Mouse (Mus musculus) limb, embryonic 12.5 days (tissue): ENCODE measurements around the gene Cul7. TPM values are rescaled to one million over a fixed set of nuclear protein-coding genes. Genes with fewer than 3 reads are reported as not detected.

Experiments used
- ATAC-seq: fragments of 200-750 bp; cut with Nextera tagmentation; 2 replicates; pipeline ENCODE4 v1.8.0; 2017; ENCODE audit warnings: low read depth, moderate TSS enrichment; ENCODE audit not compliant: insufficient number of reproducible peaks, insufficient read depth, low FRiP score, low TSS enrichment
- H3K27ac ChIP-seq: fragments of 300-500 bp; sonication (generic); 2 replicates; pipeline ENCODE4 v1.5.1; 2016; ENCODE audit warnings: mild to moderate bottlenecking, moderate library complexity
- H3K27me3 ChIP-seq: fragments of 300-500 bp; sonication (generic); 2 replicates; pipeline ENCODE4 v1.6.1; 2016; ENCODE audit warnings: mild to moderate bottlenecking, moderate library complexity
- H3K36me3 ChIP-seq: fragments of 300-500 bp; sonication (generic); 2 replicates; pipeline ENCODE4 v1.6.1; 2016; ENCODE audit warnings: mild to moderate bottlenecking, moderate library complexity
- H3K4me1 ChIP-seq: fragments of 300-500 bp; sonication (generic); replicated peaks from 2 replicates; pipeline ENCODE4 v1.6.1; 2016
- H3K4me2 ChIP-seq: fragments of 300-500 bp; sonication (generic); 2 replicates; pipeline ENCODE4 v1.6.1; 2016; ENCODE audit warnings: mild to moderate bottlenecking, moderate library complexity
- H3K4me3 ChIP-seq: fragments of 300-500 bp; sonication (generic); replicated peaks from 2 replicates; pipeline ENCODE4 v1.5.1; 2016; ENCODE audit warnings: mild to moderate bottlenecking
- H3K9ac ChIP-seq: fragments of 300-500 bp; sonication (generic); replicated peaks from 2 replicates; pipeline ENCODE4 v1.6.1; 2016; ENCODE audit warnings: mild to moderate bottlenecking, moderate library complexity
- H3K9me3 ChIP-seq: fragments of 300-500 bp; sonication (generic); 2 replicates; pipeline ENCODE4 v1.6.1; 2016; ENCODE audit warnings: mild to moderate bottlenecking, moderate library complexity
- WGBS: fragments of 180-500 bp; shearing (Covaris S2); methylation state at CpG from one replicate; pipeline ENCODE4 v1.1.7; 2016; 5-methylcytosine and 5-hydroxymethylcytosine counted together
- polyA plus RNA-seq: library from polyadenylated mRNA; unstranded; fragments of >200 nt; fragmentation: Nextera tagmentation; extraction: Ambion mirVana; gene quantifications from 2 replicates; pipeline ENCODE4 v1.2.1, GENCODE M21; 2016

The Cul7 gene
- polyA plus RNA-seq, 1 experiment from 2014 or later = 56.1 TPM

- H3K4me3 ChIP-seq = no peak overlapping the region
- H3K27me3 ChIP-seq = no peaks in the 10 kb centered on the region
- H3K36me3 ChIP-seq = peaks cover 20% of the 10 kb centered on the region
- H3K4me1 ChIP-seq = peaks cover 44% of the 10 kb centered on the region
- no peaks in the 10 kb centered on the region for H3K9me3 ChIP-seq
- no peak overlapping the region for H3K27ac ChIP-seq
- peak overlapping the region; percentile 90; the same call in 1 of the 2 replicates for H3K4me2 ChIP-seq
- no peak for ATAC-seq
- H3K9ac ChIP-seq = no peak overlapping the region
- WGBS = 95% methylated on average over 7 of the region's 7 CpGs
These were observed 2.9 kb upstream of the Cul7 start for GRCm38 (mm10) chr17:46647279-46647678.

- WGBS = 94% methylated on average over 9 of the region's 9 CpGs
- Histone ChIP-seq H3K4me2 (no peak overlapping the region), H3K4me1 (peaks cover 50% of the 10 kb centered on the region)
These were observed 1.7 kb upstream of the Cul7 start for GRCm38 (mm10) chr17:46648436-46648835.

GRCm38 (mm10) chr17:46649811-46650210 is 326 bp upstream of the Cul7 start:
- 35% methylated on average over 15 of the region's 15 CpGs for WGBS
- Histone ChIP-seq H3K9ac (peak overlapping the region; percentile 94; the same call in 1 of the 2 replicates), H3K4me3 (peak overlapping the region; percentile 70), H3K9me3 (0 out of 2 replicates have a peak, but pooled peaks cover 3% of the 10 kb centered on the region), H3K4me1 (peaks cover 42% of the 10 kb centered on the region), H3K27ac (peak overlapping the region; percentile 95), H3K4me2 (peak overlapping the region; percentile 87), H3K36me3 (peaks cover 37% of the 10 kb centered on the region), H3K27me3 (no peaks in the 10 kb centered on the region)
- ATAC-seq = no peak

More at GRCm38 (mm10) chr17:46648436-46648835, 1.7 kb upstream of the Cul7 start:
- ATAC-seq = no peak
- Histone ChIP-seq H3K36me3 (peaks cover 24% of the 10 kb centered on the region), H3K9ac (no peak overlapping the region), H3K27ac (no peak overlapping the region), H3K27me3 (no peaks in the 10 kb centered on the region), H3K9me3 (no peaks in the 10 kb centered on the region), H3K4me3 (no peak overlapping the region)

GRCm38 (mm10) chr17:46651292-46651691 is 1.2 kb downstream of the Cul7 start:
- Histone ChIP-seq H3K9ac (peak overlapping the region; percentile 94), H3K4me1 (peaks cover 35% of the 10 kb centered on the region), H3K4me3 (peak overlapping the region; percentile 70), H3K27ac (peak overlapping the region; percentile 95; the same call in 1 of the 2 replicates), H3K9me3 (0 out of 2 replicates have a peak, but pooled peaks cover 4% of the 10 kb centered on the region), H3K36me3 (peaks cover 51% of the 10 kb centered on the region), H3K27me3 (no peaks in the 10 kb centered on the region), H3K4me2 (peak overlapping the region; percentile 87)
- 80% methylated on average over 17 of the region's 17 CpGs for WGBS
- ATAC-seq = no peak

- Histone ChIP-seq H3K4me2 (peak overlapping the region; percentile 87), H3K36me3 (peaks cover 57% of the 10 kb centered on the region), H3K9ac (peak overlapping the region; percentile 94), H3K9me3 (0 out of 2 replicates have a peak, but pooled peaks cover 4% of the 10 kb centered on the region), H3K4me3 (peak overlapping the region; percentile 70), H3K27ac (no peak overlapping the region), H3K27me3 (no peaks in the 10 kb centered on the region), H3K4me1 (peaks cover 30% of the 10 kb centered on the region)
- 70% methylated on average over 20 of the region's 20 CpGs for WGBS
- no peak for ATAC-seq
These were observed 1.8 kb downstream of the Cul7 start for GRCm38 (mm10) chr17:46651755-46652547.

- ATAC-seq = no peak
- H3K27ac ChIP-seq = no peak overlapping the region
- WGBS = 70% methylated on average over 6 of the region's 6 CpGs
These were observed 5.9 kb downstream of the Cul7 start for GRCm38 (mm10) chr17:46656054-46656453.

GRCm38 (mm10) chr17:46661351-46661750 is 11.2 kb downstream of the Cul7 start:
- WGBS = 91% methylated on average over 9 of the region's 9 CpGs
- no peak for ATAC-seq
- Histone ChIP-seq H3K9me3 (no peaks in the 10 kb centered on the region), H3K4me1 (no peaks in the 10 kb centered on the region), H3K4me3 (no peak overlapping the region), H3K9ac (no peak overlapping the region), H3K27me3 (no peaks in the 10 kb centered on the region), H3K4me2 (no peak overlapping the region), H3K36me3 (peaks cover 99% of the 10 kb centered on the region), H3K27ac (no peak overlapping the region)

More at GRCm38 (mm10) chr17:46656054-46656453, 5.9 kb downstream of the Cul7 start:
- peaks cover 88% of the 10 kb centered on the region for H3K36me3 ChIP-seq
- H3K4me1 ChIP-seq = peaks cover 18% of the 10 kb centered on the region
- no peak overlapping the region for H3K4me2 ChIP-seq
- no peak overlapping the region for H3K9ac ChIP-seq
- H3K4me3 ChIP-seq = no peak overlapping the region
- 0 out of 2 replicates have a peak, but pooled peaks cover 4% of the 10 kb centered on the region for H3K9me3 ChIP-seq
- no peaks in the 10 kb centered on the region for H3K27me3 ChIP-seq

- Histone ChIP-seq H3K27ac (no peak overlapping the region), H3K27me3 (no peaks in the 10 kb centered on the region), H3K36me3 (peaks cover 99% of the 10 kb centered on the region), H3K4me2 (no peak overlapping the region), H3K4me1 (no peaks in the 10 kb centered on the region), H3K9me3 (no peaks in the 10 kb centered on the region), H3K4me3 (no peak overlapping the region), H3K9ac (no peak overlapping the region)
- 80% methylated on average over 12 of the region's 12 CpGs for WGBS
- ATAC-seq = no peak
These were observed 11.8 kb downstream of the Cul7 start for GRCm38 (mm10) chr17:46661981-46662380.

GRCm38 (mm10) chr17:46662730-46663129 is 12.6 kb downstream of the Cul7 start:
- Histone ChIP-seq H3K36me3 (peaks cover 97% of the 10 kb centered on the region), H3K4me3 (no peak overlapping the region), H3K9me3 (no peaks in the 10 kb centered on the region), H3K27me3 (no peaks in the 10 kb centered on the region), H3K9ac (no peak overlapping the region), H3K27ac (no peak overlapping the region), H3K4me2 (no peak overlapping the region), H3K4me1 (no peaks in the 10 kb centered on the region)
- no peak for ATAC-seq
- 91% methylated on average over 5 of the region's 5 CpGs for WGBS

GRCm38 (mm10) chr17:46667712-46668111 is 17.6 kb downstream of the Cul7 start:
- H3K4me1 ChIP-seq = no peaks in the 10 kb centered on the region
- H3K9ac ChIP-seq = no peak overlapping the region
- 94% methylated on average over 16 of the region's 16 CpGs for WGBS
- no peaks in the 10 kb centered on the region; the same call in 1 of the 2 replicates for H3K9me3 ChIP-seq
- peaks cover 84% of the 10 kb centered on the region for H3K36me3 ChIP-seq
- no peak overlapping the region for H3K4me2 ChIP-seq
- ATAC-seq = no peak
- no peak overlapping the region for H3K27ac ChIP-seq
- no peaks in the 10 kb centered on the region for H3K27me3 ChIP-seq
- H3K4me3 ChIP-seq = no peak overlapping the region

- 93% methylated on average over 10 of the region's 10 CpGs for WGBS
- Histone ChIP-seq H3K4me2 (no peak overlapping the region), H3K4me3 (no peak overlapping the region), H3K9ac (no peak overlapping the region), H3K36me3 (peaks cover 68% of the 10 kb centered on the region), H3K27ac (no peak overlapping the region), H3K27me3 (no peaks in the 10 kb centered on the region), H3K9me3 (no peaks in the 10 kb centered on the region; the same call in 1 of the 2 replicates), H3K4me1 (peaks cover 15% of the 10 kb centered on the region)
- ATAC-seq = no peak
These were observed 19.8 kb downstream of the Cul7 start for GRCm38 (mm10) chr17:46669911-46670310.
